Mouse (Mus musculus) adrenal gland, postnatal 36 days (tissue): Measurements from ENCODE around the gene Arpp19. TPM values are rescaled to one million over a fixed set of nuclear protein-coding genes. Genes with fewer than 3 reads are reported as not detected.

Experiments
- DNase-seq, 2 experiments: peaks; one replicate each; pipeline ENCODE4 v3.0.0; 2021; ENCODE audit warnings: mixed read lengths in 1 of 2
- total RNA-seq, 2 experiments: library from RNA; stranded (reverse); gene quantifications; 2 replicates each; pipeline ENCODE4 v1.2.3; 2021

The Arpp19 gene
- total RNA-seq, 2 experiments from 2014 or later: 298 to 309 TPM

- no peak for DNase-seq
These were observed 62.9 kb downstream of the Arpp19 start for GRCm38 (mm10) chr9:75100157-75100781.

GRCm38 (mm10) chr9:75102131-75102530 is 64.7 kb downstream of the Arpp19 start:
- DNase-seq: no peak

Other genes starting within 250 kb of the Arpp19 start
- under 1 TPM in 1 of 2 experiments, not detected in 1; 0.26 TPM for gene Onecut1, start 175.7 kb upstream of the Arpp19 start, total RNA-seq
- 10 to 100 TPM; 75.3 to 86.8 TPM for gene Fam214a, start 84.7 kb upstream of the Arpp19 start, total RNA-seq
- gene Myo5a, start 33.4 kb downstream of the Arpp19 start, total RNA-seq: 10 to 100 TPM; 49.7 to 51.3 TPM
- 1 to 10 TPM; 2.1 to 2.5 TPM for gene Myo5c, start 194.4 kb downstream of the Arpp19 start, total RNA-seq